Mouse (Mus musculus) lung, postnatal 0 days (tissue): Measurements from ENCODE around the gene Col4a5.

Experiments
- CTCF ChIP-seq: IDR thresholded peaks from 2 replicates; pipeline ENCODE4 v1.5.1; 2016; ENCODE audit warnings: antibody characterized with exemption, mild to moderate bottlenecking
- EP300 ChIP-seq: IDR thresholded peaks from 2 replicates; pipeline ENCODE4 v1.6.1; 2016; ENCODE audit warnings: antibody characterized with exemption, mild to moderate bottlenecking, control low read depth

DNA sequence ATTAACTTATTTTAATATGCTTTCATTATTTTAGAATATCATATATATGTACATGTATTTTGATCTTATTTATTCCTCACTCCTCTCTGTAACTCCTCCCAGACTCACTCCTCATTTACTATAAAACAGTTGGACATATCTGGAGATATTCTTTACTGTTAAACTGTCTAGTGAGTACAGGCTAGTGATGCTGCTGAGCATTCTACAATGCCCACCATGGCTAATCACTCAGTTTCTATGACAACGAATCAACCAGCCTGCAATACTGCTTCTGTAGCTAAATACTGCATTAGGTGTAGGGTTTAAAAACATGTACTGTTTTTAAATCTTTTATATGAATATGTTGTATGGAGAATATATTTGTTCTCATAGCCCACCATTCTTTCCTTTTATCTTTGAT lies 27.9 kb downstream of the Col4a5 start:
- TF ChIP-seq EP300 = no peak
- no peak for TF ChIP-seq CTCF
